Mouse (Mus musculus) liver, postnatal 0 days (tissue): ENCODE measurements around the gene Gm16381.
"Not testable (repeated sequence)": the region's sequence is repeated elsewhere in the genome, so short reads cannot be mapped to it uniquely, and the experiment has no call there.

ENCODE experiments used
- CTCF ChIP-seq: sonication (generic); IDR thresholded peaks from 2 replicates; pipeline ENCODE4 v1.5.1; 2016; ENCODE audit warnings: antibody characterized with exemption, low read depth
- EP300 ChIP-seq: IDR thresholded peaks from 2 replicates; pipeline ENCODE4 v1.6.1; 2016; ENCODE audit warnings: antibody characterized with exemption, low read depth, mild to moderate bottlenecking

GRCm38 (mm10) chr12:87644520-87644919, at the start of gene Gm16381:
- not testable (repeated sequence) for TF ChIP-seq CTCF, EP300
